Mouse (Mus musculus): Measurements from ENCODE around the gene Olfr1389. TPM values are rescaled to one million over a fixed set of nuclear protein-coding genes. Genes with fewer than 3 reads are reported as not detected.
"Not testable (repeated sequence)": the region's sequence is repeated elsewhere in the genome, so short reads cannot be mapped to it uniquely, and the experiment has no call there.

Olfr1389 gene
- total RNA-seq (2021): not detected

GRCm38 (mm10) chr11:49422767-49423166 lies at the start of gene Olfr1389:
Olfr1389 (plus strand) TSS chr11:49423067.
- intact Hi-C loops (cut with DNase I): no loop called here
- no peak for DNase-seq (ENCODE audit: extremely low spot score in 1 of 2, low spot score in 2 of 2)

GRCm38 (mm10) chr11:49383133-49383532 lies 39.7 kb upstream of the Olfr1389 start:
- intact Hi-C loops (cut with DNase I): no loop called here
- no peak for DNase-seq (ENCODE audit: extremely low spot score in 1 of 2, low spot score in 2 of 2)

GRCm38 (mm10) chr11:49386118-49386517 lies 36.7 kb upstream of the Olfr1389 start:
- intact Hi-C loops (cut with DNase I); DNase-seq (ENCODE audit: extremely low spot score in 1 of 2, low spot score in 2 of 2): not testable (repeated sequence)

- DNase-seq (ENCODE audit: extremely low spot score in 1 of 2, low spot score in 2 of 2); intact Hi-C loops (cut with DNase I): not testable (repeated sequence)
These were observed 30.2 kb upstream of the Olfr1389 start for GRCm38 (mm10) chr11:49392707-49393106.

GRCm38 (mm10) chr11:49406784-49407183 lies 16.1 kb upstream of the Olfr1389 start:
- no peak for DNase-seq (ENCODE audit: extremely low spot score in 1 of 2, low spot score in 2 of 2)
- intact Hi-C loops (cut with DNase I): no loop called here

GRCm38 (mm10) chr11:49410540-49410939 lies 12.3 kb upstream of the Olfr1389 start:
- intact Hi-C loops (cut with DNase I): no loop called here
- DNase-seq (ENCODE audit: extremely low spot score in 1 of 2, low spot score in 2 of 2): peak in 1 of 2 experiments; percentile 3

- intact Hi-C loops (cut with DNase I): no loop called here
- no peak for DNase-seq (ENCODE audit: extremely low spot score in 1 of 2, low spot score in 2 of 2)
These were observed 2.5 kb downstream of the Olfr1389 start for GRCm38 (mm10) chr11:49425257-49425927.

- intact Hi-C loops (cut with DNase I): no loop called here
- DNase-seq (ENCODE audit: extremely low spot score in 1 of 2, low spot score in 2 of 2): peak in 1 of 2 experiments; percentile 5
These were observed 6.8 kb downstream of the Olfr1389 start for GRCm38 (mm10) chr11:49429641-49430040.

- intact Hi-C loops (cut with DNase I): no loop called here
- DNase-seq (ENCODE audit: extremely low spot score in 1 of 2, low spot score in 2 of 2): no peak
These were observed 13.5 kb downstream of the Olfr1389 start, which contains the start of gene Olfr1388 for GRCm38 (mm10) chr11:49436411-49436810. Olfr1388 (plus strand) TSS chr11:49436624.

GRCm38 (mm10) chr11:49455043-49455442 lies 32.2 kb downstream of the Olfr1389 start, which contains the start of gene Olfr1387:
Olfr1387 (plus strand) TSS chr11:49455343.
- no peak for DNase-seq (ENCODE audit: extremely low spot score in 1 of 2, low spot score in 2 of 2)
- intact Hi-C loops (cut with DNase I): no loop called here

GRCm38 (mm10) chr11:49464746-49465145 lies 41.9 kb downstream of the Olfr1389 start, which contains the start of gene Olfr1386:
Olfr1386 (plus strand) TSS chr11:49465046.
- DNase-seq (ENCODE audit: extremely low spot score in 1 of 2, low spot score in 2 of 2); intact Hi-C loops (cut with DNase I): not testable (repeated sequence)

Other genes with a start within 250 kb of the Olfr1389 start
- gene Btnl9, start 235.9 kb upstream of the Olfr1389 start, total RNA-seq (2021): under 1 TPM; 0.11 to 0.59 TPM
- gene Zfp62, start 219.8 kb upstream of the Olfr1389 start, total RNA-seq (2021): 10 to 100 TPM; 37.4 to 40.4 TPM
- 10 to 100 TPM; 60.5 to 67.2 TPM for gene Mgat1, start 178.9 kb upstream of the Olfr1389 start, total RNA-seq (2021)
- gene Olfr1393, start 144.8 kb upstream of the Olfr1389 start, total RNA-seq (2021): under 1 TPM in 1 of 2 experiments, not detected in 1; 0.26 TPM
- under 1 TPM in 1 of 2 experiments, not detected in 1; 0.47 TPM for gene Olfr1392, start 137.8 kb upstream of the Olfr1389 start, total RNA-seq (2021)
- not detected for gene Olfr10, start 118.3 kb upstream of the Olfr1389 start, total RNA-seq (2021)
- not detected for gene Olfr1391, start 100.3 kb upstream of the Olfr1389 start, total RNA-seq (2021)
- not detected for gene Olfr1390, start 87.9 kb upstream of the Olfr1389 start, total RNA-seq (2021)
- gene Olfr1388, start 13.6 kb downstream of the Olfr1389 start, total RNA-seq (2021): under 1 TPM; 0.30 to 0.54 TPM
- not detected for gene Olfr1387, start 32.3 kb downstream of the Olfr1389 start, total RNA-seq (2021)
- gene Olfr1386, start 42.0 kb downstream of the Olfr1389 start, total RNA-seq (2021): not detected
- under 1 TPM in 1 of 2 experiments, not detected in 1; 0.11 TPM for gene Olfr1385, start 66.0 kb downstream of the Olfr1389 start, total RNA-seq (2021)
- gene Olfr1384, start 83.7 kb downstream of the Olfr1389 start, total RNA-seq (2021): not detected
- under 1 TPM in 1 of 2 experiments, not detected in 1; 0.34 TPM for gene Olfr1383, start 96.6 kb downstream of the Olfr1389 start, total RNA-seq (2021)
- not detected for gene Olfr1382, start 105.2 kb downstream of the Olfr1389 start, total RNA-seq (2021)
- not detected for gene Olfr1381, start 120.4 kb downstream of the Olfr1389 start, total RNA-seq (2021)
- gene Olfr1380, start 133.8 kb downstream of the Olfr1389 start, total RNA-seq (2021): not detected
- 1 to 10 TPM; 3.4 to 3.8 TPM for gene Flt4, start 186.2 kb downstream of the Olfr1389 start, total RNA-seq (2021)
- not detected for gene Scgb3a1, start 240.5 kb downstream of the Olfr1389 start, total RNA-seq (2021)

All from left cerebral cortex, postnatal 10 days (tissue).